Mouse (Mus musculus) lung, embryonic 16.5 days (tissue): Measurements from ENCODE around the gene Tmprss13. TPM values are rescaled to one million over a fixed set of nuclear protein-coding genes. Genes with fewer than 3 reads are reported as not detected.

Experiments
- ATAC-seq: fragments of 200-750 bp; cut with Nextera tagmentation; 2 replicates; pipeline ENCODE4 v1.8.0; 2017; ENCODE audit warnings: low read depth, mild to moderate bottlenecking, moderate library complexity
- H3K27ac ChIP-seq: fragments of 300-500 bp; sonication (generic); 2 replicates; pipeline ENCODE4 v1.5.1; 2014; ENCODE audit warnings: mild to moderate bottlenecking, control low read depth, low read length
- H3K27me3 ChIP-seq: fragments of 300-500 bp; sonication (generic); 2 replicates; pipeline ENCODE4 v1.6.1; 2014; ENCODE audit warnings: low read depth, low read length, mixed read lengths; ENCODE audit not compliant: control insufficient read depth, insufficient read depth
- H3K36me3 ChIP-seq: fragments of 300-500 bp; sonication (generic); 2 replicates; pipeline ENCODE4 v1.6.1; 2014; ENCODE audit warnings: low read length; ENCODE audit not compliant: control insufficient read depth, insufficient read depth
- H3K4me1 ChIP-seq: fragments of 300-500 bp; sonication (generic); replicated peaks from 2 replicates; pipeline ENCODE4 v1.6.1; 2014; ENCODE audit warnings: low read length, mixed read lengths; ENCODE audit not compliant: control insufficient read depth, insufficient read depth
- H3K4me2 ChIP-seq: fragments of 300-500 bp; sonication (generic); 2 replicates; pipeline ENCODE4 v1.6.1; 2014; ENCODE audit warnings: low read depth, low read length, control low read depth
- H3K4me3 ChIP-seq: fragments of 300-500 bp; sonication (generic); 2 replicates; pipeline ENCODE4 v1.5.1; 2014; ENCODE audit warnings: mild to moderate bottlenecking, low read length, control low read depth
- H3K9ac ChIP-seq: fragments of 300-500 bp; sonication (generic); 2 replicates; pipeline ENCODE4 v1.6.1; 2014; ENCODE audit warnings: low read length, control low read depth
- H3K9me3 ChIP-seq: fragments of 300-500 bp; sonication (generic); 2 replicates; pipeline ENCODE4 v1.6.1; 2016; ENCODE audit warnings: low read length; ENCODE audit not compliant: control insufficient read depth
- WGBS: fragments of 180-500 bp; shearing (Covaris S2); extraction: QIAGEN DNeasy Blood & Tissue Kit; methylation state at CpG from one replicate; pipeline ENCODE4 v1.1.7; 2014; 5-methylcytosine and 5-hydroxymethylcytosine counted together
- polyA plus RNA-seq: library from polyadenylated mRNA; unstranded; fragments of >200 nt; fragmentation: Nextera tagmentation; extraction: Ambion mirVana; gene quantifications from 2 replicates; pipeline ENCODE4 v1.2.1, GENCODE M21; 2015

Gene Tmprss13
- polyA plus RNA-seq, 1 experiment from 2014 or later = 0.36 TPM

- ATAC-seq = no peak
- Histone ChIP-seq H3K9ac (no peak overlapping the region), H3K27ac (no peak overlapping the region), H3K36me3 (no peaks in the 10 kb centered on the region), H3K4me1 (peaks cover 5% of the 10 kb centered on the region; the same call in 1 of the 2 replicates), H3K4me2 (no peak overlapping the region), H3K27me3 (no peaks in the 10 kb centered on the region), H3K4me3 (no peak overlapping the region), H3K9me3 (no peaks in the 10 kb centered on the region)
- 71% methylated on average over 4 of the region's 4 CpGs for WGBS
These were observed 3.1 kb downstream of the Tmprss13 start for GRCm38 (mm10) chr9:45321946-45322430.

- ATAC-seq = no peak
- Histone ChIP-seq H3K27ac (no peak overlapping the region), H3K9me3 (no peaks in the 10 kb centered on the region), H3K4me2 (no peak overlapping the region), H3K36me3 (no peaks in the 10 kb centered on the region), H3K27me3 (no peaks in the 10 kb centered on the region), H3K9ac (no peak overlapping the region), H3K4me3 (no peak overlapping the region), H3K4me1 (no peaks in the 10 kb centered on the region)
- WGBS = 76% methylated on average over 9 of the region's 9 CpGs
These were observed 7.5 kb downstream of the Tmprss13 start for GRCm38 (mm10) chr9:45326390-45326789.

- WGBS = 77% methylated on average over 4 of the region's 4 CpGs
- ATAC-seq = no peak
- no peaks in the 10 kb centered on the region for H3K27me3 ChIP-seq
These were observed 9.4 kb downstream of the Tmprss13 start for GRCm38 (mm10) chr9:45328263-45328662.

GRCm38 (mm10) chr9:45329577-45329976 is 10.7 kb downstream of the Tmprss13 start:
- Histone ChIP-seq H3K9ac (no peak overlapping the region), H3K4me1 (no peaks in the 10 kb centered on the region), H3K36me3 (no peaks in the 10 kb centered on the region), H3K27ac (no peak overlapping the region), H3K27me3 (no peaks in the 10 kb centered on the region), H3K4me2 (no peak overlapping the region), H3K4me3 (no peak overlapping the region), H3K9me3 (no peaks in the 10 kb centered on the region)
- ATAC-seq = no peak
- WGBS = 87% methylated on average over 6 of the region's 6 CpGs

More at GRCm38 (mm10) chr9:45328263-45328662, 9.4 kb downstream of the Tmprss13 start:
- H3K4me3 ChIP-seq = no peak overlapping the region
- no peak overlapping the region for H3K4me2 ChIP-seq
- H3K4me1 ChIP-seq = no peaks in the 10 kb centered on the region
- no peaks in the 10 kb centered on the region for H3K36me3 ChIP-seq
- H3K9ac ChIP-seq = no peak overlapping the region
- H3K27ac ChIP-seq = no peak overlapping the region
- no peaks in the 10 kb centered on the region for H3K9me3 ChIP-seq

GRCm38 (mm10) chr9:45337406-45337805 is 18.5 kb downstream of the Tmprss13 start:
- 80% methylated on average over 2 of the region's 2 CpGs for WGBS
- H3K4me3 ChIP-seq = no peak overlapping the region
- H3K4me2 ChIP-seq = no peak overlapping the region
- no peak overlapping the region for H3K27ac ChIP-seq
- H3K27me3 ChIP-seq = no peaks in the 10 kb centered on the region
- H3K4me1 ChIP-seq = no peaks in the 10 kb centered on the region
- no peak for ATAC-seq
- H3K36me3 ChIP-seq = no peaks in the 10 kb centered on the region
- no peaks in the 10 kb centered on the region for H3K9me3 ChIP-seq
- no peak overlapping the region for H3K9ac ChIP-seq

GRCm38 (mm10) chr9:45343066-45343465 is 24.2 kb downstream of the Tmprss13 start:
- Histone ChIP-seq H3K9ac (no peak overlapping the region), H3K9me3 (no peaks in the 10 kb centered on the region), H3K27me3 (no peaks in the 10 kb centered on the region), H3K4me2 (no peak overlapping the region), H3K36me3 (no peaks in the 10 kb centered on the region), H3K4me3 (no peak overlapping the region), H3K27ac (no peak overlapping the region), H3K4me1 (no peaks in the 10 kb centered on the region)
- WGBS = 83% methylated on average over 3 of the region's 3 CpGs
- ATAC-seq = no peak

GRCm38 (mm10) chr9:45345516-45345915 is 26.6 kb downstream of the Tmprss13 start:
- H3K36me3 ChIP-seq = no peaks in the 10 kb centered on the region
- H3K4me3 ChIP-seq = no peak overlapping the region
- no peak overlapping the region for H3K4me2 ChIP-seq
- no peak overlapping the region for H3K9ac ChIP-seq
- H3K9me3 ChIP-seq = no peaks in the 10 kb centered on the region
- ATAC-seq = no peak
- no peaks in the 10 kb centered on the region for H3K4me1 ChIP-seq
- WGBS = 55% methylated on average over 2 of the region's 2 CpGs
- H3K27me3 ChIP-seq = no peaks in the 10 kb centered on the region
- H3K27ac ChIP-seq = no peak overlapping the region

- no peaks in the 10 kb centered on the region for H3K4me1 ChIP-seq
- no peak overlapping the region for H3K4me3 ChIP-seq
- H3K9me3 ChIP-seq = no peaks in the 10 kb centered on the region
- ATAC-seq = no peak
- H3K4me2 ChIP-seq = no peak overlapping the region
- no peak overlapping the region for H3K9ac ChIP-seq
- no peaks in the 10 kb centered on the region for H3K27me3 ChIP-seq
- H3K36me3 ChIP-seq = no peaks in the 10 kb centered on the region
- 57% methylated on average over 6 of the region's 6 CpGs for WGBS
- no peak overlapping the region for H3K27ac ChIP-seq
These were observed 27.4 kb downstream of the Tmprss13 start for GRCm38 (mm10) chr9:45346276-45346675.

- ATAC-seq = no peak
These were observed 29.7 kb downstream of the Tmprss13 start for GRCm38 (mm10) chr9:45348560-45348959.

GRCm38 (mm10) chr9:45349181-45349580 is 30.3 kb downstream of the Tmprss13 start:
- no peak for ATAC-seq
- H3K36me3 ChIP-seq = no peaks in the 10 kb centered on the region
- WGBS = 38% methylated on average over 4 of the region's 4 CpGs
- no peak overlapping the region for H3K4me2 ChIP-seq
- no peaks in the 10 kb centered on the region for H3K9me3 ChIP-seq
- no peaks in the 10 kb centered on the region for H3K4me1 ChIP-seq
- H3K9ac ChIP-seq = no peak overlapping the region
- no peak overlapping the region for H3K27ac ChIP-seq
- H3K4me3 ChIP-seq = no peak overlapping the region
- no peaks in the 10 kb centered on the region for H3K27me3 ChIP-seq

More at GRCm38 (mm10) chr9:45348560-45348959, 29.7 kb downstream of the Tmprss13 start:
- Histone ChIP-seq H3K9me3 (no peaks in the 10 kb centered on the region), H3K4me3 (no peak overlapping the region), H3K27ac (no peak overlapping the region), H3K27me3 (no peaks in the 10 kb centered on the region), H3K9ac (no peak overlapping the region), H3K4me1 (no peaks in the 10 kb centered on the region), H3K36me3 (no peaks in the 10 kb centered on the region), H3K4me2 (no peak overlapping the region)
- 71% methylated on average over 6 of the region's 6 CpGs for WGBS
